Mouse (Mus musculus) T-helper 2 cell (primary cell): Measurements from ENCODE around the gene Nob1.

ENCODE experiments used
- in situ Hi-C: fragments of 300-600 bp; cut with MboI, MseI; formaldehyde crosslinking; loops from one replicate; pipeline ENCODE4 v1.15.1; 2025; ENCODE audit warnings: high pct_unique_total_duplicates

Nob1 gene

GRCm38 (mm10) chr8:107436841-107437421 is 12.1 kb upstream of the Nob1 start:
- in situ Hi-C loops = no loop called here

- in situ Hi-C loops = no loop called here
Measured at GRCm38 (mm10) chr8:107435962-107436831, 11.3 kb upstream of the Nob1 start, which contains the start of gene Wwp2. Wwp2 (plus strand) TSS chr8:107436365.

- in situ Hi-C loops = no loop called here
Measured at GRCm38 (mm10) chr8:107435421-107435961, 10.6 kb upstream of the Nob1 start.

GRCm38 (mm10) chr8:107430821-107431220 is 6.0 kb upstream of the Nob1 start:
- in situ Hi-C loops = loop anchor here (5.0 kb wide), 1 partner anchor 499 kb away; no protein-coding TSS in a partner anchor

- in situ Hi-C loops = no loop called here
Measured at GRCm38 (mm10) chr8:107425230-107425597, 363 bp upstream of the Nob1 start.

GRCm38 (mm10) chr8:107424176-107424575 is 675 bp downstream of the Nob1 start:
- in situ Hi-C loops = no loop called here

GRCm38 (mm10) chr8:107417001-107417400 is 7.8 kb downstream of the Nob1 start:
- in situ Hi-C loops = no loop called here

- in situ Hi-C loops = no loop called here
Measured at GRCm38 (mm10) chr8:107413881-107414280, 11.0 kb downstream of the Nob1 start.

GRCm38 (mm10) chr8:107412552-107412951 is 12.3 kb downstream of the Nob1 start:
- in situ Hi-C loops = no loop called here

- in situ Hi-C loops = no loop called here
Measured at GRCm38 (mm10) chr8:107411391-107411790, 13.5 kb downstream of the Nob1 start.

- in situ Hi-C loops = no loop called here
Measured at GRCm38 (mm10) chr8:107405935-107406334, 18.9 kb downstream of the Nob1 start.

GRCm38 (mm10) chr8:107404057-107404456 is 20.8 kb downstream of the Nob1 start:
- in situ Hi-C loops = no loop called here

GRCm38 (mm10) chr8:107403038-107403781 is 21.6 kb downstream of the Nob1 start, which contains the start of gene Nqo1:
Nqo1 (minus strand) TSS chr8:107403206.
- in situ Hi-C loops = no loop called here

- in situ Hi-C loops = no loop called here
Measured at GRCm38 (mm10) chr8:107401866-107402265, 23.0 kb downstream of the Nob1 start.

- in situ Hi-C loops = loop anchor here (5.0 kb wide), 1 partner anchor 53 kb away; no protein-coding TSS in a partner anchor
Measured at GRCm38 (mm10) chr8:107399495-107399894, 25.4 kb downstream of the Nob1 start.

GRCm38 (mm10) chr8:107397665-107398064 is 27.2 kb downstream of the Nob1 start:
- in situ Hi-C loops = loop anchor here (5.0 kb wide), 1 partner anchor 55 kb away; no protein-coding TSS in a partner anchor

- in situ Hi-C loops = loop anchor here (5.0 kb wide), 1 partner anchor 56 kb away; no protein-coding TSS in a partner anchor
Measured at GRCm38 (mm10) chr8:107396106-107396670, 28.7 kb downstream of the Nob1 start.

- in situ Hi-C loops = loop anchor here (5.0 kb wide), 1 partner anchor 57 kb away; no protein-coding TSS in a partner anchor
Measured at GRCm38 (mm10) chr8:107395397-107395796, 29.5 kb downstream of the Nob1 start.

- in situ Hi-C loops = no loop called here
Measured at GRCm38 (mm10) chr8:107391136-107391516, 33.7 kb downstream of the Nob1 start.

GRCm38 (mm10) chr8:107390476-107391135 is 34.2 kb downstream of the Nob1 start:
- in situ Hi-C loops = no loop called here

GRCm38 (mm10) chr8:107389557-107389956 is 35.3 kb downstream of the Nob1 start:
- in situ Hi-C loops = no loop called here
